Mouse (Mus musculus) embryonic fibroblast, embryonic 13.5 days (primary cell): Measurements from ENCODE around the gene Hes5.

Source experiments
- CTCF ChIP-seq: IDR thresholded peaks from 2 replicates; pipeline ENCODE4 v1.5.1; 2011; ENCODE audit warnings: mild to moderate bottlenecking, control low read depth, low read length, moderate library complexity, borderline replicate concordance; ENCODE audit not compliant: insufficient read depth
- POLR2A ChIP-seq: IDR thresholded peaks from 2 replicates; pipeline ENCODE4 v1.6.1; 2011; ENCODE audit warnings: low read depth, mild to moderate bottlenecking, control low read depth, low read length, moderate library complexity

DNA sequence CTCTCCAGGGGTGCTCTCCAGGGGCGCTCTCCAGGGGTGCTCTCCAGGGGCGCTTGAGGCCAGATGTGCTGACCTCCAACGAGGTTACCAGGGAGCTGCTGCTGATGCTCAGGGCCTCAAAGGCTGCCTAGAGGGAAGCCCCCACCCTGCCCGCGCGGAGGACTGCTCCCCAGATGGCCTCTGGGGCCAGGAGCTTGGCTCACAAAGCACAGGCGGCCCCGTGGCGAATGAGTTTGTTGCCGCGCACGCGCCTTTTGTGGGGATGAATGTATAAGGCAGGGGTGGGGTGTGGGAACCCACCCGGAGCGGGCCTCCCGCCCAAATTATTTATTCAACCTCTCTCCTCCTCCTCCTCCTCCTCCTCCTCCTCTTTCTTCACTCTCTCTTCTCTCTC is 11.1 kb upstream of the Hes5 start:
- TF ChIP-seq CTCF (no peak), POLR2A (no peak)
